Mouse (Mus musculus): ENCODE data around the gene Akp3. TPM values are rescaled to one million over a fixed set of nuclear protein-coding genes. Genes with fewer than 3 reads are reported as not detected.
A peak's percentile ranks its signal among the peaks of the same experiment; 100 is the strongest.

The Akp3 gene
- polyA plus RNA-seq, 1 experiment, result not detected

DNA sequence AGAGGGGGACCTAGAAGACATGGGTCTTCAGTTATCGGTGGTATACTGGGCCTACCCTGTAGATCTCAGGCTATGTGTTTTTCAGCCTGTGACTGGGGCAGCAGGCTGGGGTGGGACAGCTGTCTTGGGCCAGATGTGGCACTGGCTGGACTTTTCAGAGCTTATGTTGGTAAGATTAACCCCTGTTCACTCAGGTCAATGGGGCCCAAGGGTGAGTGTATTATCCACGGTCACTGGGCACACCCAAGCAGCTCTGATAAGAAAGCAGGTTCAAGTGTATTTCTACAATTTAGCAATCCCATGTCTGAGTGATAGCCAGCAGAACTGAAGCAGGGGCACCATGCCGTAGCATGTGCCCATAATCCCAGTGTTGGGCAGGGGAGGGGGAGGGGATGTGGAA is 22.7 kb upstream of the Akp3 start:
- 68% methylated on average over 3 of the region's 3 CpGs for WGBS
- Histone ChIP-seq H3K27ac (ENCODE audit: control insufficient read depth, insufficient read depth, low read depth, low read length, poor library complexity) (no peak overlapping the region), H3K4me1 (ENCODE audit: control insufficient read depth, insufficient read depth, low read length) (no peaks in the 10 kb centered on the region), H3K4me3 (replicated peaks; ENCODE audit: control insufficient read depth, low read depth, low read length) (no peak overlapping the region)
- no peak for TF ChIP-seq CTCF (IDR thresholded peaks at IDR 0.05; ENCODE audit: control insufficient read depth, insufficient read depth, low read length)
- no peak for TF ChIP-seq POLR2A (IDR thresholded peaks at IDR 0.05; ENCODE audit: borderline replicate concordance, control insufficient read depth, low read depth, low read length)

DNA sequence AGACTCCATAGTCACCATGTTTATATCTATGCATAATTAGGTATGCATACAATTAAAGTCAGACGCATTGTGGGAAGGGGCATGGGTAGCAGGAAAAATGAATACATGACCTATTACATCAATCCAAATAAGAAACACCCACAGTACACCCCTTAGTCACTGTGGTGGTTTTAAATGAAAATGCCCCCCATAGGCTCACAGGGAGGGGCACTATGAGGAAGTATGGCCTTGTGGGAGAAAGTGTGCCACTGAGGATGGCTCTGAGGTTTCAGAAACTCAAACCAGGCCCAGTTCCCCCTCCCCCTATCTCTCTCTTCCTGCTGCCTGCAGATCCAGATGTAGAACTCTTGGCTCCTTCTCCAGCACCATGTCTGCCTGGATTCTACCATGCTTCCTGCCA is 20.8 kb upstream of the Akp3 start:
- TF ChIP-seq CTCF (IDR thresholded peaks at IDR 0.05; ENCODE audit: control insufficient read depth, insufficient read depth, low read length) (no peak), POLR2A (IDR thresholded peaks at IDR 0.05; ENCODE audit: borderline replicate concordance, control insufficient read depth, low read depth, low read length) (no peak)
- 57% methylated on average over 1 of the region's 1 CpGs for whole genome bisulfite sequencing

DNA sequence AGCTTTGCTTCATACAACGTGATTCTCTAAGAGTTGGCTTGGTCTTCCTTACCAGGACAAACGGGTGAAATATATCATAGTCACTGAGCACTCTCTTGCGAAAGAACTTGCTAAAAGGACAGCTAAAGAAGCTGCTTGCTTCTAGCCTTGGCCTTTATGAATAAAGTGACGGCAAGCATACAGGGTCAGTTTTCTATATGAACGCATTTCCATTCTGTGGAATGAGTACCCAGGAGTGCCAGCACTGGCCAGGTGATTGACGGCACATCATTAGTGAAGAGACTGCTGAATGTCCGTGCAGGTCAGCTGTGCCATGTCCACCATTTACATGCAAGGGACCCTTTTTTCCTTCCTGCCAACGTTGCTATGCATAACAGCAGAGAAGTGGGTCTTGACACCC is 18.2 kb upstream of the Akp3 start:
- TF ChIP-seq POLR2A (IDR thresholded peaks at IDR 0.05; ENCODE audit: borderline replicate concordance, control insufficient read depth, low read depth, low read length) (no peak), CTCF (IDR thresholded peaks at IDR 0.05; ENCODE audit: control insufficient read depth, insufficient read depth, low read length) (no peak)
- H3K4me3 ChIP-seq (replicated peaks; ENCODE audit: control insufficient read depth, low read depth, low read length), result no peak overlapping the region
- no peaks in the 10 kb centered on the region for H3K4me1 ChIP-seq (ENCODE audit: control insufficient read depth, insufficient read depth, low read length)
- H3K27ac ChIP-seq (ENCODE audit: control insufficient read depth, insufficient read depth, low read depth, low read length, poor library complexity), result no peak overlapping the region
- WGBS, result 66% methylated on average over 8 of the region's 8 CpGs

More for the DNA sequence above, 20.8 kb upstream of the Akp3 start:
- no peak overlapping the region for H3K27ac ChIP-seq (ENCODE audit: control insufficient read depth, insufficient read depth, low read depth, low read length, poor library complexity)
- no peaks in the 10 kb centered on the region for H3K4me1 ChIP-seq (ENCODE audit: control insufficient read depth, insufficient read depth, low read length)
- no peak overlapping the region for H3K4me3 ChIP-seq (replicated peaks; ENCODE audit: control insufficient read depth, low read depth, low read length)

DNA sequence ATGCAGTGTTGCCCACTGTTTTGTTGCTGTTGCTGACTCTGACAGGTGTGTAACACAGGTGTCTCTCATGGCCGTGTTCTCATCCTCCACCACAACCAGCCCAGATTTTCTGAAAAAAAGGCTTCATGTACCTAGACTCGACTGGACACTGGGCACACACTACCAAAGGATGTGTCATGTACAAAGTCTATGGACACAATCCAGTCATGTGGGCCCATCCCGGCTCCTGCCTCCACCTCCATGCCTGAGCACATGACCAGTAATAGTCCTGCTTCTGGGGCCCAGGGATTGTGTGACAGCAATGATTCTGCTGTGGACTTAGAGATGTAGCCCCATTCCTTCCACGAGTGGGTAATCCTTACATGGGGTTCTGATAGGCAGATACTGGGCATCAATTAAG is 16.2 kb upstream of the Akp3 start:
- WGBS, result 80% methylated on average over 4 of the region's 4 CpGs
- Histone ChIP-seq H3K4me1 (ENCODE audit: control insufficient read depth, insufficient read depth, low read length) (no peaks in the 10 kb centered on the region), H3K4me3 (replicated peaks; ENCODE audit: control insufficient read depth, low read depth, low read length) (no peak overlapping the region), H3K27ac (ENCODE audit: control insufficient read depth, insufficient read depth, low read depth, low read length, poor library complexity) (no peak overlapping the region)
- TF ChIP-seq POLR2A (IDR thresholded peaks at IDR 0.05; ENCODE audit: borderline replicate concordance, control insufficient read depth, low read depth, low read length), result no peak
- no peak for TF ChIP-seq CTCF (IDR thresholded peaks at IDR 0.05; ENCODE audit: control insufficient read depth, insufficient read depth, low read length)

DNA sequence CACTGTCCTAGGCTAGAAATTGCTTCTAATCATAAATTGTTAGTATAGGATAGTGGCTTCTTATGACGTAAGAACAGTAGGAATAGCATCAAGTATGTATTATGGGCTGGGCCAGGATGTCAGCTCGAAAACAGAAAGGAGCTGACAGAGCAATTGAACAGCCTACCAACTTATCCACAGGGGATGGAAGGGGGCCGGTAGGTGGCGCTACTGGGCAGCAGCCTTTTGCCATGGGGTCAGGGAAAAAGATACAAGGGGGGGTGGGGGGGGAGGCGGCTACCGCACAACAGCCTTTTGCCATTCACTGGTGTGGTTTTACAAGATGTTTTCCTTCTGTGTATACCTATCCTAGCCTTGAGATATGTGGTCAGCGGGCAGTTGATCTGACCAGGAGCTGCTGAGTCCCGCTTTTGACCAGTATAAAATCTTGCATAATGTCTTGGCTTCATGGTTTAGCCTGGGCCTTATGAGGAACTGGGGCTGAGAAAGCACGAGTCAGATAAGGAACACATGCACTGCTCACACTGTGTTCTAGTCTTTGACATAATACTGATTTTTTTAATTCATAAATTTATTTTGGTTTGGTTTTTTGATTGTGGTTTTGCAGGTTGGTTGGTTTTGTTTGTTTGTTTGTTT is 12.9 kb upstream of the Akp3 start:
- H3K4me3 ChIP-seq (replicated peaks; ENCODE audit: control insufficient read depth, low read depth, low read length), result no peak overlapping the region
- WGBS, result 30% methylated on average over 9 of the region's 9 CpGs
- TF ChIP-seq CTCF (IDR thresholded peaks at IDR 0.05; ENCODE audit: control insufficient read depth, insufficient read depth, low read length) (peak; percentile 28; the same call in 1 of the 2 replicates), POLR2A (IDR thresholded peaks at IDR 0.05; ENCODE audit: borderline replicate concordance, control insufficient read depth, low read depth, low read length) (no peak)
- H3K27ac ChIP-seq (ENCODE audit: control insufficient read depth, insufficient read depth, low read depth, low read length, poor library complexity), result no peak overlapping the region
- no peaks in the 10 kb centered on the region for H3K4me1 ChIP-seq (ENCODE audit: control insufficient read depth, insufficient read depth, low read length)

DNA sequence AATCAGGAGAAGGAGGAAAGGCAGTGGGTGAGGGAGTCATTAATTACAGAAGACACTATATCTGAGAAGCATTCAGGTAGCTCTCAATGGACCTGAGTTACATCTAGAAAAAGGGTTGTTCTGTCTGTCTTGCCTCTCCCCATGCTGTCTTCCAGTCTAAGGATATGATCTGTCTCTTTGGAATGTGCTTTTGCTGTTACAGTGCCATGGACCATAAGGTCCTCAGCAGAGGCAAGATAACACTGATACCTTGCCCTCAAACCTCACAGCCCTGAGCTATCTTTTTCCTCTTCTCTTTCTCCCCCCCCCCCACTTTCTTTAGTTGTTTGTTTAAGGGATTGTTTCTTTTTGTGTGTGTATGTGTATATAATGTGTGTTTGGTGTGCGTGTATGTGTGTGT is 10.0 kb upstream of the Akp3 start:
- Histone ChIP-seq H3K4me1 (ENCODE audit: control insufficient read depth, insufficient read depth, low read length) (no peaks in the 10 kb centered on the region), H3K27ac (ENCODE audit: control insufficient read depth, insufficient read depth, low read depth, low read length, poor library complexity) (no peak overlapping the region), H3K4me3 (replicated peaks; ENCODE audit: control insufficient read depth, low read depth, low read length) (no peak overlapping the region)
- TF ChIP-seq CTCF (IDR thresholded peaks at IDR 0.05; ENCODE audit: control insufficient read depth, insufficient read depth, low read length) (no peak), POLR2A (IDR thresholded peaks at IDR 0.05; ENCODE audit: borderline replicate concordance, control insufficient read depth, low read depth, low read length) (no peak)
- 77% methylated on average over 1 of the region's 1 CpGs for WGBS

DNA sequence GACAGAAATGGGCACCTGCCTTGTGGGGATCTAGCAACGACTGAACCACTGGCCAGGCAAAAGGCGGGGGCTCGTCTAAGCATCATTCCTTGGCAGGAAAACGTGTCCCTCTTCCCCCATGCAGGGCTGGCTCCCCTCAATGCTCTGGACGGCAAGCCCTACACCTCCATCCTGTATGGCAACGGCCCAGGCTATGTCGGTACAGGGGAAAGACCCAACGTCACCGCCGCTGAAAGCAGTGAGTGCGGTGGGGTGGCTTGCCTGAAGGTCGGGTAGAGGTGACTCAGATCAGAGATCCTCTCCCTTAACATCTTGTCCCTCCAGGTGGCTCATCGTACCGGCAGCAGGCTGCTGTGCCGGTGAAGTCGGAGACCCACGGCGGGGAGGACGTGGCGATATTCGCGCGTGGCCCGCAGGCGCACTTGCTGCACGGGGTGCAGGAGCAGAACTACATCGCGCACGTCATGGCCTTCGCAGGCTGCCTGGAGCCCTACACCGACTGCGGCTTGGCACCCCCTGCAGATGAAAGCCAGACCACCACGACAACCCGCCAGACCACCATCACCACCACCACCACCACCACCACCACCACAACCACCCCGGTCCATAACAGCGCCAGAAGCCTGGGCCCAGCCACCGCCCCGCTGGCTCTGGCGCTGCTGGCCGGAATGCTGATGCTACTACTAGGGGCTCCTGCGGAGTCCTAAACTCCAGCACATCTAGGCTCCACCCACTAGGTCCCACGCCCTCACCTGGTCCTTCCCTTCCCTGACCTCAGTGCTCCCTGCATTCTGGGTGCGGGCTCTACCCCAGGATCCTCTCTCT is 2.6 kb downstream of the Akp3 start:
- H3K27ac ChIP-seq (ENCODE audit: control insufficient read depth, insufficient read depth, low read depth, low read length, poor library complexity), result no peak overlapping the region
- H3K4me1 ChIP-seq (ENCODE audit: control insufficient read depth, insufficient read depth, low read length), result no peaks in the 10 kb centered on the region
- H3K4me3 ChIP-seq (replicated peaks; ENCODE audit: control insufficient read depth, low read depth, low read length), result no peak overlapping the region
- no peak for TF ChIP-seq CTCF (IDR thresholded peaks at IDR 0.05; ENCODE audit: control insufficient read depth, insufficient read depth, low read length)
- no peak for TF ChIP-seq POLR2A (IDR thresholded peaks at IDR 0.05; ENCODE audit: borderline replicate concordance, control insufficient read depth, low read depth, low read length)
- 12% methylated on average over 43 of the region's 43 CpGs for WGBS

DNA sequence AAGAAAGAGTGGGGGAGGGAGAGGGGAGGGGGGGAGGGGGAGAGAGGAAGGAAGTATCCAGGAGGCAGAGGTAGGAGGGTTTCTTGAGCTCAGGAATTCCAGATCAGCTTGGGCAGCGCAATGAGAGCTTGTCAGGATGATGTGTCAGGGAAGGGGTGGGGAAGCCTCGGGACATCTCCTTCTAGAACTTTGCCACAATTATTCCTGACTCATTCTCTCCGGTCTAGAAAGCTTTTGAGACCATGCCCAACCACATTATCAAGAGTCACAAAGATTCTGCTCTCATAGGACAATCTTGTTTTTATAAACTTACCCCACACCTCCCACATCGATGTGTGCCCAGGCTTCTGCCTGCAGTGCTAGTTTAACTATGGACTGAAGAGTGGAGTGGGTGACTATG is 7.0 kb downstream of the Akp3 start:
- WGBS, result 67% methylated on average over 4 of the region's 4 CpGs
- no peaks in the 10 kb centered on the region for H3K4me1 ChIP-seq (ENCODE audit: control insufficient read depth, insufficient read depth, low read length)
- TF ChIP-seq CTCF (IDR thresholded peaks at IDR 0.05; ENCODE audit: control insufficient read depth, insufficient read depth, low read length), result no peak
- TF ChIP-seq POLR2A (IDR thresholded peaks at IDR 0.05; ENCODE audit: borderline replicate concordance, control insufficient read depth, low read depth, low read length), result no peak
- no peak overlapping the region for H3K27ac ChIP-seq (ENCODE audit: control insufficient read depth, insufficient read depth, low read depth, low read length, poor library complexity)
- H3K4me3 ChIP-seq (replicated peaks; ENCODE audit: control insufficient read depth, low read depth, low read length), result no peak overlapping the region
